Mouse (Mus musculus) urinary bladder, postnatal 10 days (tissue): Measurements from ENCODE around the gene Pet117.
"Not testable (repeated sequence)": the region's sequence is repeated elsewhere in the genome, so short reads cannot be mapped to it uniquely, and the experiment has no call there.

Experiments used
- DNase-seq: peaks from one replicate; pipeline ENCODE4 v3.0.0; 2022; ENCODE audit warnings: low spot score

Pet117 gene

GRCm38 (mm10) chr2:144368400-144369019, at the start of gene Pet117, which contains the start of gene Kat14:
TSS of gene Pet117 (plus strand) at chr2:144368996.
TSS of gene Kat14 (plus strand) at chr2:144368983.
- peak; percentile 84 for DNase-seq

- no peak for DNase-seq
Observed at GRCm38 (mm10) chr2:144324218-144324617, 44.6 kb upstream of the Pet117 start.

- no peak for DNase-seq
Observed at GRCm38 (mm10) chr2:144329451-144329850, 39.3 kb upstream of the Pet117 start.

GRCm38 (mm10) chr2:144329937-144330336, 38.9 kb upstream of the Pet117 start:
- no peak for DNase-seq

- DNase-seq: no peak
Observed at GRCm38 (mm10) chr2:144330352-144330959, 38.3 kb upstream of the Pet117 start.

GRCm38 (mm10) chr2:144330960-144331371, 37.8 kb upstream of the Pet117 start:
- DNase-seq: no peak

- DNase-seq: no peak
Observed at GRCm38 (mm10) chr2:144331401-144332302, 37.1 kb upstream of the Pet117 start, which contains the start of gene Ovol2. TSS of gene Ovol2 (minus strand) at chr2:144332146.

GRCm38 (mm10) chr2:144332486-144332885, 36.3 kb upstream of the Pet117 start:
- no peak for DNase-seq

- DNase-seq: no peak
Observed at GRCm38 (mm10) chr2:144333138-144333842, 35.5 kb upstream of the Pet117 start.

- no peak for DNase-seq
Observed at GRCm38 (mm10) chr2:144337230-144337629, 31.6 kb upstream of the Pet117 start.

GRCm38 (mm10) chr2:144337701-144338100, 31.1 kb upstream of the Pet117 start:
- no peak for DNase-seq

- not testable (repeated sequence) for DNase-seq
Observed at GRCm38 (mm10) chr2:144338149-144338548, 30.6 kb upstream of the Pet117 start.

- DNase-seq: no peak
Observed at GRCm38 (mm10) chr2:144343158-144343557, 25.6 kb upstream of the Pet117 start.

- DNase-seq: no peak
Observed at GRCm38 (mm10) chr2:144348525-144348924, 20.3 kb upstream of the Pet117 start.

GRCm38 (mm10) chr2:144352843-144353242, 16.0 kb upstream of the Pet117 start:
- no peak for DNase-seq

GRCm38 (mm10) chr2:144369020-144369421, 225 bp downstream of the Pet117 start:
- DNase-seq: no peak

- DNase-seq: no peak
Observed at GRCm38 (mm10) chr2:144369511-144369910, 715 bp downstream of the Pet117 start.

GRCm38 (mm10) chr2:144371566-144371965, 2.8 kb downstream of the Pet117 start:
- DNase-seq: no peak

GRCm38 (mm10) chr2:144373063-144373462, 4.3 kb downstream of the Pet117 start:
- no peak for DNase-seq

- DNase-seq: no peak
Observed at GRCm38 (mm10) chr2:144375063-144375703, 6.4 kb downstream of the Pet117 start.

- DNase-seq: no peak
Observed at GRCm38 (mm10) chr2:144381293-144381692, 12.5 kb downstream of the Pet117 start.
